Mouse (Mus musculus) layer of hippocampus, postnatal 25 days (tissue): ENCODE results near the gene Nsl1. TPM values are rescaled to one million over a fixed set of nuclear protein-coding genes. Genes with fewer than 3 reads are reported as not detected.
"Not testable (repeated sequence)": the region's sequence is repeated elsewhere in the genome, so short reads cannot be mapped to it uniquely, and the experiment has no call there.

Experiments
- DNase-seq, 2 experiments: peaks; one replicate each; pipeline ENCODE4 v3.0.0; 2022; ENCODE audit warnings: mixed read lengths in 2 of 2, low spot score in 1 of 2; ENCODE audit errors: extremely low spot score in 1 of 2
- total RNA-seq, 2 experiments: library from RNA; stranded (reverse); gene quantifications; 2 replicates each; pipeline ENCODE4 v1.2.3; 2021

The Nsl1 gene
- under 1 TPM; 0.80 to 0.91 TPM for total RNA-seq

- DNase-seq = peak; percentile 98
Observed at GRCm38 (mm10) chr1:191062781-191063485, at the start of gene Nsl1, which contains the start of gene Tatdn3. Gene Nsl1 (plus strand): TSS chr1:191063012. Gene Tatdn3 (minus strand): TSS chr1:191062932.

GRCm38 (mm10) chr1:191014271-191014670, 48.5 kb upstream of the Nsl1 start:
- DNase-seq = no peak

GRCm38 (mm10) chr1:191019803-191020202, 43.0 kb upstream of the Nsl1 start:
- DNase-seq = no peak

GRCm38 (mm10) chr1:191020217-191020924, 42.4 kb upstream of the Nsl1 start:
- DNase-seq = no peak

- DNase-seq = no peak
Observed at GRCm38 (mm10) chr1:191021016-191021415, 41.8 kb upstream of the Nsl1 start.

- no peak for DNase-seq
Observed at GRCm38 (mm10) chr1:191023140-191023539, 39.7 kb upstream of the Nsl1 start.

GRCm38 (mm10) chr1:191023806-191024205, 39.0 kb upstream of the Nsl1 start:
- not testable (repeated sequence) for DNase-seq

- peak in 1 of 2 experiments; percentile 33 for DNase-seq
Observed at GRCm38 (mm10) chr1:191025016-191026012, 37.5 kb upstream of the Nsl1 start.

- DNase-seq = peak; percentile 94 to 97
Observed at GRCm38 (mm10) chr1:191026021-191026713, 36.6 kb upstream of the Nsl1 start, which contains the start of gene Flvcr1. Gene Flvcr1 (minus strand): TSS chr1:191026158.

GRCm38 (mm10) chr1:191030182-191030581, 32.6 kb upstream of the Nsl1 start:
- DNase-seq = no peak

- not testable (repeated sequence) for DNase-seq
Observed at GRCm38 (mm10) chr1:191030922-191031425, 31.8 kb upstream of the Nsl1 start.

- no peak for DNase-seq
Observed at GRCm38 (mm10) chr1:191035649-191036048, 27.2 kb upstream of the Nsl1 start.

- no peak for DNase-seq
Observed at GRCm38 (mm10) chr1:191036554-191037334, 26.1 kb upstream of the Nsl1 start, which contains the start of gene Spata45. Gene Spata45 (plus strand): TSS chr1:191036639.

GRCm38 (mm10) chr1:191037999-191038398, 24.8 kb upstream of the Nsl1 start:
- no peak for DNase-seq

- no peak for DNase-seq
Observed at GRCm38 (mm10) chr1:191041352-191041751, 21.5 kb upstream of the Nsl1 start.

GRCm38 (mm10) chr1:191042106-191042505, 20.7 kb upstream of the Nsl1 start:
- no peak for DNase-seq

GRCm38 (mm10) chr1:191042688-191043087, 20.1 kb upstream of the Nsl1 start:
- no peak for DNase-seq

GRCm38 (mm10) chr1:191045264-191045663, 17.5 kb upstream of the Nsl1 start:
- no peak for DNase-seq
